Mouse (Mus musculus): ENCODE data around the gene Tox2.

DNA sequence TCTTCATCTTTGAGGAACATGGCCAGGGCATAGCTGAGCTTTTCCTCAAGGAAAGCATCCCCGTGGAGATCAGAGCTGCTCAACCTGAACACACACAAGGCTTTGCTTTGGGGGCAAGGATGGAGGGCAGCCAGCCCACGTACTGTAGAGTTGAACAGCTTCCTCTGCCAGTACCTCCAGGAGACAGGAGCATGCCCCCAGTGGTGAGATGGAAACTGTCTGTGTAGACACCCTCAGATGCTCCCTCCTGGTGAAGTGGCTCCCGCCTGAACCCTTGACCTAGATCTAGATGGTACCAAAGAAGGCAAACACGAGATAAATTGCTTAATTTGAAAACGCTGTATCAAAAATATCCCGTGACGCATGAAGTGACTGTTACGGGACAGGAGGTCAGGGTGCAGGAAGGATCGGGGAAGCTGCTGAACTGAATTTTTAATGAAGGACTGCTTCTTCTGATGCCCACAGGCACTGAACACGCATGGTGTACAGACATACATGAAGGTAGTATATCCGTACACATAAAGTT, 107.3 kb downstream of the Tox2 start:
- no peak for TF ChIP-seq POLR2A (IDR thresholded peaks at IDR 0.05; ENCODE audit: extremely low read depth, insufficient read depth, low read length)
- no peak for TF ChIP-seq CTCF (IDR thresholded peaks at IDR 0.05; ENCODE audit: extremely low read depth, insufficient read depth, low read length)
